Mouse (Mus musculus): ENCODE data around the gene Arpc5.
"Not testable (repeated sequence)": the region's sequence is repeated elsewhere in the genome, so short reads cannot be mapped to it uniquely, and the experiment has no call there.

Arpc5 gene

GRCm38 (mm10) chr1:152779071-152779737, 12.9 kb downstream of the Arpc5 start:
- peak; percentile 61 to 77 for DNase-seq (ENCODE audit: low spot score in 2 of 2)

GRCm38 (mm10) chr1:152784620-152785019, 18.3 kb downstream of the Arpc5 start:
- DNase-seq (ENCODE audit: low spot score in 2 of 2) = no peak

- DNase-seq (ENCODE audit: low spot score in 2 of 2) = not testable (repeated sequence)
Observed at GRCm38 (mm10) chr1:152785446-152785845, 19.1 kb downstream of the Arpc5 start.

GRCm38 (mm10) chr1:152786953-152787352, 20.6 kb downstream of the Arpc5 start:
- DNase-seq (ENCODE audit: low spot score in 2 of 2) = no peak

GRCm38 (mm10) chr1:152788121-152788660, 21.8 kb downstream of the Arpc5 start:
- no peak for DNase-seq (ENCODE audit: low spot score in 2 of 2)

GRCm38 (mm10) chr1:152790254-152790653, 23.9 kb downstream of the Arpc5 start:
- DNase-seq (ENCODE audit: low spot score in 2 of 2) = peak in 1 of 2 experiments; percentile 14

- DNase-seq (ENCODE audit: low spot score in 2 of 2) = no peak
Observed at GRCm38 (mm10) chr1:152790821-152791220, 24.5 kb downstream of the Arpc5 start.

- no peak for DNase-seq (ENCODE audit: low spot score in 2 of 2)
Observed at GRCm38 (mm10) chr1:152791269-152791668, 24.9 kb downstream of the Arpc5 start.

- DNase-seq (ENCODE audit: low spot score in 2 of 2) = no peak
Observed at GRCm38 (mm10) chr1:152792736-152793494, 26.6 kb downstream of the Arpc5 start.

GRCm38 (mm10) chr1:152793495-152794130, 27.3 kb downstream of the Arpc5 start:
- DNase-seq (ENCODE audit: low spot score in 2 of 2) = no peak

GRCm38 (mm10) chr1:152795688-152796255, 29.4 kb downstream of the Arpc5 start:
- no peak for DNase-seq (ENCODE audit: low spot score in 2 of 2)

GRCm38 (mm10) chr1:152796683-152797263, 30.4 kb downstream of the Arpc5 start:
- DNase-seq (ENCODE audit: low spot score in 2 of 2) = no peak

GRCm38 (mm10) chr1:152798125-152798524, 31.8 kb downstream of the Arpc5 start:
- no peak for DNase-seq (ENCODE audit: low spot score in 2 of 2)

GRCm38 (mm10) chr1:152799897-152800296, 33.6 kb downstream of the Arpc5 start, which contains the start of gene Ncf2:
Ncf2 (plus strand) TSS chr1:152800194.
- DNase-seq (ENCODE audit: low spot score in 2 of 2) = no peak

- no peak for DNase-seq (ENCODE audit: low spot score in 2 of 2)
Observed at GRCm38 (mm10) chr1:152800633-152801176, 34.4 kb downstream of the Arpc5 start.

GRCm38 (mm10) chr1:152804907-152805306, 38.6 kb downstream of the Arpc5 start:
- DNase-seq (ENCODE audit: low spot score in 2 of 2) = no peak

- DNase-seq (ENCODE audit: low spot score in 2 of 2) = no peak
Observed at GRCm38 (mm10) chr1:152807619-152808391, 41.5 kb downstream of the Arpc5 start.

- DNase-seq (ENCODE audit: low spot score in 2 of 2) = no peak
Observed at GRCm38 (mm10) chr1:152808392-152808680, 42.0 kb downstream of the Arpc5 start.

GRCm38 (mm10) chr1:152809541-152810252, 43.4 kb downstream of the Arpc5 start:
- DNase-seq (ENCODE audit: low spot score in 2 of 2) = no peak
